Mouse (Mus musculus): ENCODE results near the gene Cd81. TPM values are rescaled to one million over a fixed set of nuclear protein-coding genes. Genes with fewer than 3 reads are reported as not detected.

The Cd81 gene
- total RNA-seq, 2 experiments from 2014 or later: 398 to 441 TPM

DNA sequence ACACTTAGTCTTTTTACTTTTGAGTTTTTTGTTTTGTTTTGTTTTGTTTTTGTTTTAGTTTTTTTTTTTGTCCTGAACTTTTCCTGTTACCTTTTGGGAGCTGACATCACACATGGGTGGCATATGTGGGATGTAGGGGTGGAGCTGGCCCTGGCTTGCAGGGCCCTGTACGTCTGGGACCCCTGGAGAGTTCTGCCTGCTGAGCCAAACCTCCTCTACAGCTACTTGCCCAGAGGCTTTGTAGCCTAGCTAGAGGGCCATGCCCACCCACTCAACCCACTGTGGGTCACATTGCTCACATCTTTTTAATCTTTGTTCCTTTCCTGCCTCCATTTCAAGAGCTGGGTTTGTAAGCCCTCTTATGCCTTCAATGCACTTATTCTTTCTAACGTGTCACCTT, 14.9 kb downstream of the Cd81 start:
- DNase-seq: no peak
- intact Hi-C loops (cut with DNase I): no loop called here

DNA sequence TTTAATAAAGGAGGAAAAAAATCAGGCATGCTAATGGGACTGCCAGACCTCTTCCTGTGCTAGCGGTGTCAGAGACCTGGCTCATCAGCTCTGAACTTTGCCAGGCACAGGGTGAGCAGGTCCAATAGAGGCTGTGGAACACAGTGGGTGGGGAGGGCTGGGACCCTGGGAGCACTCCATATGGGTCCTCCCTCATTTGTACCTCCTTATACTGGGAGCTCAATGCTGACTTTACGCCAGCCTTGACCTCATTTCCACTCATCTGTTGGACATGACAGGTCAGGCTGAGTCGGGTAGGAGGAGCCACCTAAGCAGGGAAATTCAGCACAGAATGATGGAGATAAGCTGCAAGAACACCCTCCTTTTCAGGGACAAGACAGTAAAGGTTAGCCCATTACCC, 15.4 kb downstream of the Cd81 start:
- no peak for DNase-seq
- intact Hi-C loops (cut with DNase I): loop anchor here (2.0 kb wide), 1 partner anchor 13 kb away; no protein-coding TSS in a partner anchor

DNA sequence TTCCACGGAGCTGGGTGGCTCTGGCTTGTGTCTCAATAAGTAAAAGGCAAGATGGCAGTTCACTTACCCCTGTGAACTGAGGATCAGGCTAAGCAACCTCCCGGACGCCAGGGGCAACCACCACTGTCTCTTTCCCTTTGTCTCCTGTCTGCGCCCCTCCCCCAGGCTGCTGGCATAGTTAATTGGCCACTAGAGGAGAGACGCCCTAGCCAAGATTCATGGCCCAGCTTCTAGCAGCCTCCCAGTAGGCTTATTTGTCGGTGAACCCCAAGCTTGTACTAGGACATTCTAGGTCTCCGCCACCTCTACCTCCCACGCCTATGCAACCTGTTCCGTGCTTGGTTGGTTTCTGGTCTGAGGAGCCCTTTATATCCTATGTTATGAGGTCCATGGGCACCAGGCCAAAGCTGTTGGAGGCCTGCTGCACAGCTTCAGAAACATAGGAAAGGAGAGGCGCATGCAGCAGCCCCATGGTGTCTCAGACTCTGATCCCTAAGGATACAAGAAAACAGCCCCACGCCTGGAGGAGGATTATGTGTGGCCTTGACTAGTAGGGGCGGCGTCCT, 15.9 kb downstream of the Cd81 start:
- intact Hi-C loops (cut with DNase I): loop anchor here (2.0 kb wide), 1 partner anchor 14 kb away; no protein-coding TSS in a partner anchor
- peak in 1 of 2 experiments; percentile 33 for DNase-seq

DNA sequence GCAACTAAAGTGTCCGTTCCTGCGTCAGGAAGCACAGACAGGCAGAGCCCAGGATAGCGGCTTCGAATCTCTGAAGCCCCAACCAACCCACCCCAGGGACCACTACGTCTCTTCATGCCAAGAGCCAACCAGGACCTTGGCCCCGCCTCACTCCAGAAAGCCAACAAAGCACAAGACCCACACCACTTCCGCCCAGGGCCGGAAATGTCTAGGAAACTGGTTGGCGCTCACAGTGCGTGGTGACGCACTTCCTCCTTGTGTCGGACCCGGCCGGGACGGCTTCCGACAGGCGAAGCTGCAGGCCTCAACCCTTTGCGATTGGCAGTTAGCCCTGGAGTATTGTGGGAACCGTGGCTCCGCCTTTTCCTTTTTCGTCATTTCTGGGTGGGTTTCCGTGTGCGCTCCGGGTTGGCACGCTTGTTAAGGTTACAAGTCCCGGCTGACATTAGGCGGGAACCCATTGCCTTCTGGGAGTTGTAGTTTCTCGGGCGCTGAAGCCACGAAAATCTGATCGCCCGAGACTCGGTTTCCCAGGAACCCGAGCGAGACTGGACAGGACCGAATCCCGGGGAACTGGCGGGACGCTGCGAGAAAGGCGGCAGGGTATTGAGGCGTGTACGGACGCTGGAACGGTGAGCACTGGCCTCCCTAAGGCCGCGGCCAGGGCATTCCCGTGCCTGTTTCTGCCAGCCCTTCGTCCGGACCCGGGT, 16.5 kb downstream of the Cd81 start, which contains the start of gene Tssc4:
TSS of gene Tssc4 (plus strand) at position 368 of the 710 bp plus-strand sequence.
- intact Hi-C loops (cut with DNase I): loop anchor here (1.0 to 2.0 kb wide), 2 partner anchors 14 to 61 kb away; no protein-coding TSS in a partner anchor

DNA sequence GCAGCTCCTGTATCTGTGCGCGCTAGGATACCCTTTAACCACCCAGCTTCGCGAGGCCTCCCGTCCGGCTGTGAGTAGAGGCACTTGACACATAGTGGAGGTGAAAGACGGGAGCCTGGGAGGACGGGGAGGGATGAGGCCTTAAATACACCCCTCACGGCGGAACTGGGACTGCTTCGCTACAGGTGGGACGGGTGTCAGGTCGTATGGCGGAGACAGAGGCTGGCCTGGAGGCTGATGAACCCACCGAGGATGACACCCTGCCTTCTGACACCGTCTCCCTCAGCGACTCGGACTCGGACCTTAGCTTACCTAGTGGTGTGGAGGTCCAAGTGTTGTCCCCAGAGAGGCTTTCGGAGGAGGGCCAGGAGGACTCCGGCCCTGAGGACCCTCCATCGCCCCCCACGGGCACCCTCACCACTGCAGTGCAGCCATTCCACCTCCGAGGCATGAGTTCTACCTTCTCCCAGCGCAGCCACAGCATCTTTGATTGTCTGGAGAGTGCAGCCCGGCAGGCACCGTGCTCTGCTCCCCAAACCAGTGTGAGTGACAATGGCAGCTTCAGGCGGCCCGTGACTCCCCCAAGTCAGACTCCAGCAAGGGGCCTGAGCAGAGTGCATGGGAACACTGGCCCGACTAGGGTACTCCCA, 17.3 kb downstream of the Cd81 start:
- intact Hi-C loops (cut with DNase I): loop anchor here (1.0 to 2.0 kb wide), 2 partner anchors 15 to 62 kb away; no protein-coding TSS in a partner anchor
- DNase-seq: no peak

More for the DNA sequence above, 16.5 kb downstream of the Cd81 start, which contains the start of gene Tssc4:
- DNase-seq: peak; percentile 94 to 95

DNA sequence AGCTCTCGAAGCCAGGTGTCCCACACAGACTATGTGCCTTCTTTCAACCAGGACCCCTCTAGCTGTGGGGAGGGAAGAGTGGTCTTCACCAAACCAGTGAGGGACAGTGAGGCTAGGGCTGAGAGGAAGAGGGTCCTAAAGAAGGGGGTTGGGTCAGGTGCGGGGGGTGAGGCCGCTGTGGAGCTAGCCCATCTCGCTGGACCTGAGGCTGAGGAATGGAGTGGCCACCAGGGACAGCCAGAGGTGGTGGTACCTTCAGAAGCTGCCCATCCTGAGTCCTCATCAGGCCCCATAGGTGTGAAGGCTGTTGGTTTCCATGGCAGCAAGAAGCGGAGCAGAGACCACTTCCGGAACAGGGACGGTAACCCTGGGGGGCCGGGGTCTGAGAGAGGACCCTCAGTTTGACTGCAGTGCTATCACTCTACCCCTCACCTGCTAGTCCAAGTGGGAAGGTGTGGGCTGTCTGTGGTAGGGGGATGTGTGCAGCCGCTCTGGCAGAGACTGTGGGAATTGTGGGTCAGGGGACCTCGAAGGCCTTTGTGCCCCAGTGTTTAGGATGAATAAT, 18.0 kb downstream of the Cd81 start:
- intact Hi-C loops (cut with DNase I): no loop called here

DNA sequence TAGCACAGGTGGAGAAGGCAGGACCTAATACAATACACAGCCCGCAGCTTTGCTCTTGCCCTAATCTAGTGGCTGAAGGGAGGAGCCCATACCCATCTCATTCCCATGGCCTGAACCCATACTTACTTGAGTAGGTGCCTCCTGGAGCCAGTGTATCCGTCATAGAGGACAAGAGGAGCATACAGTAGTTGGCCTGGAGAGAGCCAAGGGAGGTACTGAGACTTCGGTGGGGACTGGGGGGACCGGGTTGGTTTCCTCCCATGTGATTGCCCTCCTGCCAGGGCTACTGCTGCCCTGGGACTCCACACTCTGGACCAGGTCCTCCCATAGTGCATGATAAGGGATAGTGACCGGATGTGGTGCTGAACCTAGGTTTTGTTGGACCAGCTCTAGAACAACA, 20.1 kb downstream of the Cd81 start:
- no peak for DNase-seq
- intact Hi-C loops (cut with DNase I): no loop called here

More for the DNA sequence above, 18.0 kb downstream of the Cd81 start:
- no peak for DNase-seq

DNA sequence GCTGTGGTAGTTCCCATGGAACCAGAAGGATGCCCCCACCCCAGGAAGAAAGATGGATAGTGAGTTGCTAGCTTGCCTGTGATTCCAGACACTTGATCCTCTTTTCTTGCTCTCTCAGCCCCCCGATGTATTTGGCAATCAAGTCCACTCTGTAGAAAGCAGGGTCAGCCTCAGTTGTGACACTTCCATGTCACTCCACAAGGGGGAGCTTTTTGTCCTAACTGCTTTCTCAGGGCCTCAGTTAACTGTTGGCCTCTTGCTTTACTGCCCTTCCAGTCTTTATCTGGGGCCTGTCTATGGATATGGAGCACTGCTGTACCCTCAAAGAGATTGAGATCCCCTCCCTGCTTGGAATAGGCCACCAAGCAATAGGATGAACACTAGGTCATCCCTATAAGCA, 20.5 kb downstream of the Cd81 start:
- intact Hi-C loops (cut with DNase I): no loop called here

DNA sequence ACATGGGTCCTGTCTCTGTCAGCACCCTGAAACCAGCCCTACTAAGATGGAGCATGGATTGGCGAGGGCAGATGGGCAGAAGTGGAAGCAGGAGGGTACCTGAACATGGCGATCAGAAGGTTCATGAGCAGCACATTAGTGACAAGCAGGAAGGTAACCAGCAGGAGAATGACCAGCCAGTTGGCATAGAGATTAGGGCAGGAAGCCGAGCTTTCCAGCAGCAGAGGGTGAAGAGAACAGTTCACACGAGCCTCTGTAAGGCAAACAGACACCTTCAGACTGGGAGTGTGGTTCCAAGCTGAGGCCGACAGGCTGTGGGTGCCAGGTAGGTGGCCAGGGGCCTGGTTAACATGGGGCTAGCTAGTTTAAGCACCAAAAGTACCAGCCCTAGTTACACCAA, 22.9 kb downstream of the Cd81 start:
- intact Hi-C loops (cut with DNase I): no loop called here
- DNase-seq: no peak

More for the DNA sequence above, 20.5 kb downstream of the Cd81 start:
- peak in 1 of 2 experiments; percentile 46 for DNase-seq

DNA sequence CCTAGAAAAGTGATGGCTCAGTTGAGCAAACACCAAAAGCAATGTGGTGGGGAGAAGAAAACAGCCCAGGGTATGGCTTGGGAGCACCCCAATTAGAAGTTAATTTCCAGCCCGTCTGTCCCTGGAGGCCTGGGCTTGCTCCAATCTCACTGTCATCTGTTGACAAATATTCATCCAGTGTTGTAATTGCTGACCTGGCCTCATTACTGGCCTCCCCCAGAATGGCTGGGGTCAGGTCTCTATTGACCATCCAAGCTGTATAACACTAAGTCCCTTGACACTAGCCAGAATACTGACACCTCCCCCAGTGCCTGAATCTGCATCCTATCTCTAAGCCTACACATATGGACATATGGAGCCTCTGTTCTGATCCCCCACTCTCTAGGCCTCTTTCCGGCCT, 24.8 kb downstream of the Cd81 start:
- no peak for DNase-seq
- intact Hi-C loops (cut with DNase I): no loop called here

DNA sequence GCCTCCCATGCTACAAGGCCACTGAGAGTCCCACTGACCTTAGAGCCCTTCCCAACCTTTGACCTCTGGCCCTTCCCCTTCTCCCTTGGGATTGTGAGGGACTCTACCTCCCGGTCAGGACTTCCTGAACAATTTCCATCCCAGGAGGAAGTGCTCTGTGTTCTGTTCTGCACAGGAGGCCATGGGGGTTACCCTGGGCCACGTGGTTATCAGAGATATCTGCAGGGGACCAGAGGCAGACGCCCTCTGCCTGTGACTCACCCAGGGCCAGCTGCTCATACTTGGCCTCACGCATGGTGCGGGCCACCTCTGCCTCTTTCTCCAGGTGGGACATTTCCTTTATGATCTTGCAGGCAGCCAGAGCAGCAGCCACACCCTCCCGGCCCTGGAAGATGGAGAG, 29.5 kb downstream of the Cd81 start:
- no peak for DNase-seq
- intact Hi-C loops (cut with DNase I): no loop called here

DNA sequence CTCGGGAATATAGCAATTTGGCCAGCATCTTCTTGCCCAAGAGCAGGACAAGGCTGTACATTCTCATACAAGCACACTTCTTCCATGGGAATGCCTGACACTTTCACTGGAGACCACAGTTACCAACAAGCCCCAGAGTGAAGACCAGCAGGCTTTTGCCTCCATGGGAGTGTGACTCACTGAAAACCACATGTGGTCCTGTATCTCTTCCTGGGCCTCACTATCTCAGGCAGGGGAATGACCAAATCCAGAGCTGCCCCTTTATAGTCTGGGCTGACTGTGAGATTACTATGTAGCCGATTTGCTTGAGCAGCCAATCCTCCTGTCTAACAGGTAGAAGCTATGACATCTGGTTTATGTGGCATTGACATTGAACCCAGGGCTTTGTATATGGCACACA, 31.2 kb downstream of the Cd81 start:
- DNase-seq: no peak
- intact Hi-C loops (cut with DNase I): no loop called here

DNA sequence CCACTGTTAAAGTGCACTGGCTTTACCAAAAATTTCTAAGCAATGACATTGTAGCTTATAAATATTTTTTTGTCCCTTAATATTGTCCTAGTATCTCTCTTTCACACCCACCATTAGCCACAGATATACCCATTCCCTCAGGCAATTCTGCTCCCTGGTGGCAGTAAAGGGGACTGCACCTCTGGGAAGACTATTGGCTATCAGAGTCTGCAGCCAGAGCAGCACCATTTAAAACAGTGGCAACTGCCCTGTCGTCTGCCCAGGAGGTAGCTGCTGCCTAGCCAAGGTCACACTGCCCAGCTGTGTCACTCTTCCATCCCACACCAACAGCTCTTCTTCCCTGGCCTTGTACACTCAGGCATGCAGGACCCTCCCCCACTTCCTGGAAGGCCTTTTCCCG, 33.8 kb downstream of the Cd81 start:
- intact Hi-C loops (cut with DNase I): loop anchor here (1.0 to 2.0 kb wide), 3 partner anchors 78 to 192 kb away; no protein-coding TSS in a partner anchor
- DNase-seq: peak; percentile 79 to 90

DNA sequence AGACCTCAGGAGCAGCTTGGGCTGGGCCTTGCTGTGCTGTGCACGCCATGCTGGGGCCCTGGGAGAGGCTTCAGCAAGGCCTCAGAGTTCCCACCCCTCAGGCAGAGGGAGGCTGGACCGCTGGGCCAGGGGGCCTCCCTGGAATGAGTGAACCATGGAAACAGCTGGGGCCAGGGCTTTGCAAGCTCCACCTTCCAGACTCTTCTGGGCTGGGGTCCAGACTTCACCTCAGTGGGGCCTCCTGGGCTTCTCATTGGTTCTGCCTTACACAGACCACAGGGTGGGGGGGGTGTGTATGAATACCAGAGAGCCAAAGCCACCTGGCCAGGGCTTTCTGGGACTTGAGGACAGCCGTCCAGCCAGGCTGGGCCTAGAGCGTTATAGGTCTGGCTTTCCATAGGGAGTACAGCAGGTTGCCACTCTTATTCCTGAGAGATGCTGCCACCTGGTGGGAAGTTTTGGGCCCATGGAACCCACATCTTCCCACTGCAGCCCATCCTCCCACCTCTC, 34.6 kb downstream of the Cd81 start:
- intact Hi-C loops (cut with DNase I): loop anchor here (2.0 kb wide), 1 partner anchor 168 kb away; no protein-coding TSS in a partner anchor
- peak in 1 of 2 experiments; percentile 56 for DNase-seq

DNA sequence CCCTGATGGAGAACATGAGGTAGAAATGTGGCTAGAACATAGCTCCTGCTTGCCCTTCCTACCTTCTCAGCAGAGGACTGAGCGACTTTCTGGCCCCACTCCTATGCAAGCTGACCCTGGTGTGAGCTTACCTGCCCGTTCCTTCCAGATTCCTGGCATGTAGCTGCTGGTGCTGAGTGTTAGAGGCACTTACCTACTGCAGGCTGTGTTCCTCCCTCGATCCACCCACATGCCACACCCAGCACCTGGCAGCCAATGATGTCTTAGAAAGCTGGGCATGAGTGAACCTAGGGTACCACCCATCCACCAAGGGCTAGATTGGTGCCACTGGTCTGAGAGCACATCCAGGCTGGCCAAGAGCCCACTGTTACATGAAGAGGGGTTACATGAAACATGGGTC, 41.3 kb downstream of the Cd81 start:
- no peak for DNase-seq
- intact Hi-C loops (cut with DNase I): loop anchor here (1.0 to 2.0 kb wide), 3 partner anchors 44 to 373 kb away; no protein-coding TSS in a partner anchor

DNA sequence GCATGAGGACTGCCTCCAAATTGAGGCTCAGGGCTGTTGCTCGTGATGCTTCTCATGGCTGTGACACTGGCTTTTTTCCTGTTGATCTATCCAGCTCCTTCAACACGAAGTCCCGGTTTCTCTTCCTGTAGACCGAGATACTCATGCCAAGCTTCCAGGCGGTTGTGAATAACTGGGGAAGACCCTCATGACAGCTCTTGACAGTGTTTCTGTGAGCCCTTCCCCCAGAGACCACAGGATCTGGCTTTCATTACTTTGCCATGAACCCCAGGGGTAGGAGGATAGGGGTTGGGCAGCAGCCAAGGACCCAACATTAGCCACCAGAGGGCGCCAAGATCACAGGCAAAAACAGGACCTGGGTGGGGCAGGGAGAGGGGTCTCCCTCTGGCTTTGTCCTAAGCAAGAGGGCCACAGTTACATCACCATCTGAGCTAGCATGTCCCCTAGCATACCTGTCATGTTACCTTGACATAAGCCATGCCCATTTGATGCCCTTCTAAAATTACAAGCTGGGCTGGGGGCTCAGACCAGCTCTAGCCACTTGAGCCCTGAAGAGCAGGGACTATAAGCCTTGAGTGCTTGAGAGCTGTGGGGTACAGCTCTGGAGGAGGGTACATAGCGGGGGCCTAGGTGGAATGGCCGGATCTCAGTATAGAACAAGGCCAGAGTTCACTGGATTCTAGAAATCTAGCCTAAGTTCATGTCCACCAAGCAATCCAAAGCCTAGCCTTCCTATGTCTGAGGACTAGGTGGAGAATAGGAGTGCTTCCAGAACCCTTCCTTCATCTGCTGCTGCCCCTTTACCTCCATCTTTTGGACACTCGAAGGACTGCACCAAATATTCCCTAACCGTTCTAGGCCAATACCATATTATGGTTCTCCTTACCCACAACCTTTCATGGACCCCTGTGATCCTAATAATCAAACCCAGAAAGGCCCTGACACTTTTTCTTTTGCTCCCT, 42.3 kb downstream of the Cd81 start, which contains the start of gene Trpm5:
TSS of gene Trpm5 (minus strand) at position 51 of the 962 bp plus-strand sequence.
- DNase-seq: peak; percentile 80 to 83
- intact Hi-C loops (cut with DNase I): loop anchor here (1.0 to 2.0 kb wide), 3 partner anchors 43 to 372 kb away; no protein-coding TSS in a partner anchor

DNA sequence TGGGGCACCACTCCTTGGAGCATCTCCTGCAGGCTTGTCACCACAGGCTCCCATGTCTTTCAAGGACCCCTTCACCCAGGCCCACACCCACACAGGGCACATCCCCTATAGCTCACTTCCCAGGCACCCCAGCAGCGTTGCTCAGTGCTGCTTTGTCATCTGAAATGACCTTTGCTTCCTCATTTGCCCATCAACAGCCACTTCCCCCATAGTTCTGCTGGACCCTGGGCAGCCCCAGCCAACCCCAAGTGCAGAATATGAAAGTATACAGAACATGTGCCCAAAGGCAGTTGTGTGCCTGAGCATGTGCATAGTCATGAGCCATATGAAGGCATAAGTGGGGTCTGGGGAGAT, 43.0 kb downstream of the Cd81 start:
- intact Hi-C loops (cut with DNase I): loop anchor here (2.0 kb wide), 2 partner anchors 57 to 371 kb away; no protein-coding TSS in a partner anchor
- DNase-seq: no peak

DNA sequence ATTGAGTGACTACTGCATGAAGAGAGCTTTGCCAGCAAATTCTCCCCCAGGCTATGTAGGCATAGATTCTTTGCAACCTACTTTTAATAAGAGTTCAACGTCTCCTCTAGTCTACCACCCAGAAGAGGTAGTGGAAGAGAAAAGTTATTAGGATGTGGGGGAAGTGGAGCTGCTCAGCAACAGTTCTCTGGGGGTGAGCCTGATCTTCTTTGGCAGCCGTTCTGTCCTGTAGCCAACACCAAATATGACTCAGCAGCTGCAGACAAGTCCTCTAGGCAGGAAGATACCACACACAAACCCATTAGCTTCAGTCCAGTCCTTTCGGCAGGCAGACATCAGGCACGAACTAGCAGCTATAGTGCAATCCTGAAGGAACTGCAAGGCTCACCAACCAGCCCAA, 48.2 kb downstream of the Cd81 start:
- no peak for DNase-seq
- intact Hi-C loops (cut with DNase I): no loop called here

DNA sequence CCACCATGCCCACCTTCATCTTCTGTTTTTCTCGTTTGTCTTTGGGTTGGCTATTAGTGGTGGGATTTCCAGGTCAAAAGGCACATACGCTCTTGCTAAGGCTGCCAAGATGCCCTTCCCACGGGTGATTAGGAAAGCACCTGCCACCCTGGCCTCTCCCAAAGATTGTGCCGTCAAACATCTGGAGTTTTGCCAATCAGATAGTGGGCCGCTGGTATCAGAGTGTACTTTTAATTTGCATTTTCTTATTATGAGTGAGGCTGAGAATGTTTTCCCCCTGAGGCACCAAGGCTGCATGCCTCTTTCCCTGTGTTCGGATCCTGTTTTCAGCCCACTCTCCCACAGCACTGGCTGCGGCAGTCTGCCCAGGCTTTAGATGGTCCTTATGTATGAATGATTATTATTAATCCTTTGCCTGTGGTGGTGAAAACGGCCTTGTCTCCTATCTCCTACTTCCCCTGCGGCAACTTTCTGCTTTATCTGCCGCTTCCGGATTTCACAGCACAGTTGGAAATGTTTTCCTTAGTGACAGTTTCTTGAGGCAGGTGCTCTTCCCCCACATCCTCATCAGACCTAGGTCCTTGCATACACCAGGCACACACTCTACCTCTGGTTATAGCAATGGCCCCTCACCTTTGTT, 52.8 kb downstream of the Cd81 start:
- no peak for DNase-seq
- intact Hi-C loops (cut with DNase I): loop anchor here (5.0 kb wide), 1 partner anchor 192 kb away; no protein-coding TSS in a partner anchor

Measured in heart, postnatal 36 days (tissue).